Mouse (Mus musculus): ENCODE measurements around the gene Gm20388.
"Not testable (repeated sequence)": the region's sequence is repeated elsewhere in the genome, so short reads cannot be mapped to it uniquely, and the experiment has no call there.

Gene Gm20388

DNA sequence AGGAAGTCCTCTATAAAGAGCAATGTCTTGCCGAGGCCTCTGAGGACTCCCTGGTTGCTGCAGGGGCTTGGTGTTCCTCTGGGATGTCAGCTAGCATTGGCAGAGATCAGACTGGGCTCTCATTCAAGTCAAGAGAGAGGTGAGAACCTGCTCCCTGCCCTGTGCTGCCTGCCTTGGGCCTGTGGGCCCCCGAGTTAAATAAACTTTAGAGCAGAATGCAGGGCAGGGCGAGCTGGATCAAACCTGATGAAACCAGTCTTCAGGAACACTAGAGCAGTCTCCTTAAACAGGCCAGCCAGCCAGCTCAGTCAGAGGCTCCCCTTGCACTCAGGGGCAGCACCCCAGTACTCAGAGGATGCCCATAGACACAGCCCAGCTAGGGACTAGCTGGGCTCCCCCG lies 3361.3 kb downstream of the Gm20388 start:
- DNase-seq (ENCODE audit: low spot score in 2 of 2) = no peak

DNA sequence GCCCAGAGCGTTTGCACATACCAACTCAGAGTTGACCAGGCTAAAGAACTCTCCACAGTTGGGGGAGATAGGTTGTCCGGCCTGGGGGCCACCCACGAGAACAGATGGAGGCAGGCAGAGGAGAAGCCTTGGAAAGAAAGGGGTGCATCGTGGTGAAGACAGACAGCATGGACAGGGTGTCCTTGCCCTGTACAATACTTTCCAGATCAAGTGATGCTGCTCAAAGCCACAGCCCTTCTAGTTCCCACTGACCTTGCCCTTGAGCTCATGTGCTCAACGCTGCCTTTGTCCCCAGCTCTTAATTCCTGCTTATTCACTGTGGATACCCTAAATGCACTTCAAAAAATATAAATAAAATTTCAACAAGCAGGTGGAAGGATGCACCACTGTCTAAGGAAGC lies 3363.8 kb downstream of the Gm20388 start:
- DNase-seq (ENCODE audit: low spot score in 2 of 2) = no peak

DNA sequence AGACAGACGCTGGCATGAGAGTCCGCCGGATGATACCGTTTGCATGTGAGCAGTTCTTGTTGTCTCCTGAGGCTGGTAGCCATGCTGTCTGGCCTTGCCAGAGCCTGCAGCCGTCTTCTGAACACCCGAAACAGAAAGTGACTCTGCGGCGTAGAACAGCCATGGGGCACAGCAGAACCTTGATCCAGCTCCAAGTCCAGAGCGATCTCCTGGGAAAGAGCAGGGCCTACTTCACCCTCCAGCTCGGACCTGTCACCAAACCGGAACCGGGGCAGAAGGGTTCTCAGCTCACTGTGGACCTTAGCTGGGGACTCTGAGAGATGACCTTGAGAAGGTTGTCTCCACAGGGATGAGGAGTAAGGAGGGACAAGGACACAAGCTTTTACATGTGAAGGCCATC lies 3364.5 kb downstream of the Gm20388 start:
- no peak for DNase-seq (ENCODE audit: low spot score in 2 of 2)

DNA sequence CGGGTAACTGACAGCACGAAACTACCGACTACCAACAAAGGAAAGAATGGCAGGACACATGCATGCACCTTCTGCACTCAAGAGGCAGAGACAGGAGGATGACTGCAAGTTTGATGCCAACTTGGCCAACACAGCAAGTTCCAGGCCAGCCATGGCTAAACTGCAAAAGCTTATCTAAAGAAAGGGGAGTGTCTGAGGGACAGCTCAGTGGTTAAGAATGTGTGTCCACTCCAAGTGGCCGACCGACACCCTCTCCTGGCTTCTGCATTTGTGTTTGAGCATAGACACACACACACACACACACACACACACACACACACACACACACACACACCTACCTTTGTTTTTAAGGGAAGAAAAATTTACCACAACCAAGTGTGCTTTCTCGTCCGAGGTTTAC lies 3367.8 kb downstream of the Gm20388 start:
- no peak for DNase-seq (ENCODE audit: low spot score in 2 of 2)

- DNase-seq (ENCODE audit: low spot score in 2 of 2) = no peak
These were observed 3369.2 kb downstream of the Gm20388 start for GRCm38 (mm10) chr8:123279828-123280227.

GRCm38 (mm10) chr8:123280302-123281094 lies 3369.9 kb downstream of the Gm20388 start:
- no peak for DNase-seq (ENCODE audit: low spot score in 2 of 2)

- not testable (repeated sequence) for DNase-seq (ENCODE audit: low spot score in 2 of 2)
These were observed 3372.4 kb downstream of the Gm20388 start for GRCm38 (mm10) chr8:123282994-123283393.

GRCm38 (mm10) chr8:123283991-123284390 lies 3373.3 kb downstream of the Gm20388 start:
- DNase-seq (ENCODE audit: low spot score in 2 of 2) = no peak

- no peak for DNase-seq (ENCODE audit: low spot score in 2 of 2)
These were observed 3373.9 kb downstream of the Gm20388 start for GRCm38 (mm10) chr8:123284493-123284892.

GRCm38 (mm10) chr8:123287362-123287761 lies 3376.7 kb downstream of the Gm20388 start:
- DNase-seq (ENCODE audit: low spot score in 2 of 2) = no peak

DNA sequence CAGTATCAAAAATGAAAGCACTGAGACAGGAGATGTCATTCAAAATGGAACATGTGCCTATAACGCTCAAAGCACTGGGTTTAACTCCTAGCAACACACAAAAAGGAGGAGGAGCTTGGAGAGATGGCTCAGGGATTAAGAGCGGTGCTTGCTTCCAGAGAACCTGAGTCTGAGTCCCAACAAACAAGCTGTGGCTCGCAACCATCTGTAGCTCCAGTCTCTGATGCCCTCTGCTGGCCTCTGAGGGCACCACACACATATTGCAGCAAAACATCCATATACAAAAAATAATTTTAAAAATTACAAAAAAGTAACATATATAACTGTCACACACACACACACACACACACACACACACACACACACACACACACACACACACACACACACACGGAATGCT lies 3379.5 kb downstream of the Gm20388 start:
- no peak for DNase-seq (ENCODE audit: low spot score in 2 of 2)

GRCm38 (mm10) chr8:123290679-123291078 lies 3380.0 kb downstream of the Gm20388 start:
- no peak for DNase-seq (ENCODE audit: low spot score in 2 of 2)

DNA sequence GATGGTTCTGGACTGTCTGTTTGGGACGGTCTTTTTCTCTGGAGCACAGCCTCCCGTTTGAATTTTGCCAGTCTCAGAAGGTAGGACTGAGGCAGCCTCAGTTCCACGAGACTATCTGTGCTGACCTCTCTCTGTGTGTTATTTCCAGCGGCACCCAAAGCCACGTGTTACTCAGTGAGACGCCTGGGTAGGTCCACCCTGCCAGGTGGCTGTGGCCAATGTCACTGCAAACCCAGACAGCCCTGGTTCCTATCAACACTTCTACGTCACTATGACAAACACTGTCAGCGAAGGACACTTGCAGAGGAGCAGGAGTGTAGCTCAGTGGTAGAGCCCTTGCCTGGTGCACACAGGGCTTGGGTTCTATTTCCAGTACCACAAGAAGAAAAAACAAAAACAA lies 3381.1 kb downstream of the Gm20388 start:
- no peak for DNase-seq (ENCODE audit: low spot score in 2 of 2)

GRCm38 (mm10) chr8:123292281-123292680 lies 3381.6 kb downstream of the Gm20388 start:
- DNase-seq (ENCODE audit: low spot score in 2 of 2) = no peak

DNA sequence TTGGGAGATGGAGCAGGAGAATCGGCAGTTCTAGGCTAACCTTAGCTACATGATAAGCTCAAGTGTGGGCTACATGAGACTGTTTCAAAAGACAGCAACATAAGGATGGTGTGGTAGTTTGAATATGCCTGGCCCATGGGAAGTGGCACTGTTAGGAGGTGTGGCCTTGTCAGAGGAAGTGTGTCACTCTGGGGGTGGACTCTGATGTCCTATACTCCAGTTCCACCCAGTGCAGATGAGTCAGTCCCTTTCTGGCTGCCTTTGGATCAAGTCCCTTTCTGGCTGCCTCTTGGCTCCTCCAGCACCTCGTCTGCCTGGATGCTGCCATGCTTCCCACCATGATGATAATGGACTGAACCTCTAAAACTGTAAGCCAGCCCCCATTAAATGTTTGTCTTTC lies 3382.1 kb downstream of the Gm20388 start:
- DNase-seq (ENCODE audit: low spot score in 2 of 2) = no peak

DNA sequence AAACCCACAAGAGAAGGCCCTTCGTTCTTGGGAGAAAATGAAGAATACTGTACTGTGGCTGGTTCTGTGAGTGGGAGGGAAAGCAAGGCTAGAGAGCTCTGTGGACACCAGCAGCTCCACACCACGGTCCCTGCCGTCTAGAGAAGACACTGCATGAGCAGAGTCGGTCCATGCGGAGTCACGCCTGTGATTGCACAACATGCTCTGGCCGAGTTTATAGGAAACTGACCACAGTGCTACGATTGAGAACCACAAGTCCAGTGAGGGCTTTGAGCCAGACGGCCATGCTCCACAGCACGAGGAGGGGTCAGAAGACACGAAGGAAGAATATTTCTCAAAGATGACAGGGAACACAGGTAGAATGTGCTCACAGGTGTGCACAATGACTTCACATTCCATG lies 3387.7 kb downstream of the Gm20388 start:
- DNase-seq (ENCODE audit: low spot score in 2 of 2) = no peak

GRCm38 (mm10) chr8:123308738-123309137 lies 3398.1 kb downstream of the Gm20388 start:
- no peak for DNase-seq (ENCODE audit: low spot score in 2 of 2)

- DNase-seq (ENCODE audit: low spot score in 2 of 2) = no peak
These were observed 3407.3 kb downstream of the Gm20388 start for GRCm38 (mm10) chr8:123317781-123318466.

DNA sequence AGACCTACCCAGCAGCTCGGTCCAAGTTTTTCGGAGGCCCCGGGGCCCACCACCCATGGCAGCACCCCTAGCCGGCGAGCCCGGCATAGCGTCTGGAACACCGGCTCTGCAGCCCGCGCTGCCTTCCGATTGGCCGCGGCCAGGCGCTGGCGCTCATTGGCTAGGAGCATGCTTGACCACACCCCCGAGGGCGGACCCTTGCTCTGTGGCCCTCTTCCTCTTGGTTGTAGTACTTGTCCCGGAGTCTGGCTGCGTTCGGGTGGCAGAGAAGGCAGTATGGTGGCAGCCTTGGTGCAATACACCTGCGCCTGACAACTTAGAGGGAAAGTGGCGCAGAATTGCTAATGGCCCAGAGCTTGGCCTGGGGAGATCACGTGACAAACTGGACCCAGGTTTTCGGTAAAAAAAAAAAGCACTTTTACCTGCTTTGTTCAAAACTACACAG lies 3407.8 kb downstream of the Gm20388 start, which contains the start of gene Fanca:
Gene Fanca, minus strand, starts transcription at position 110 of the 445 bp plus-strand sequence.
- peak; percentile 84 to 88 for DNase-seq (ENCODE audit: low spot score in 2 of 2)

DNA sequence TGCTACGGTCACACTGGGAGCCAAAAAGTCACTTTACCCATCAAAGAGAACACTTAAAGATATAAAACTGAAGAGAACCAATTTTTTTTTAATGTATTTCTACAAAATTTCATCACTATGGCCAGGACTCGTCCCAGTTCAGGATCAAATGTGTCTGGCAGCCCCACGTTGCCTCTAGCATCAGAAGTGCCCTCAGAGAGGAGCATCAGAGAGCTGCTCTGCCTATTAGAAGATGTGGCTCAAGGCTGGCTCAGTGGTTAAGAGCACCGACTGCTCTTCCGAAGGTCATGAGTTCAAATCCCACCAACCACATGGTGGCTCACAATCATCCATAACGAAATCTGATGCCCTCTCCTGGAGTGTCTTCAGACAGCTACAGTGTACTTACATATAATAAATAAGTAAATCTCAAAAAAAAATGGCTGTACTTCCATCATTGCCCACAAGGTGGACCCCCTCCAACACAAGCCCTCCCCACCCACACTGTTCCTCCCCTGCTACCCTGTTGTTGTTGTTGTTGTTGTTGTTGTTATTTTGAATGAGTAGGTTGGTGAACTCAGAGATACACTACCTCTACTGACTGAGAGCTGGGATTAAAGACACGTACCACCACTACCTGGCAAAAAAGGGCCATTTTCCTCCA lies 3409.0 kb downstream of the Gm20388 start:
- DNase-seq (ENCODE audit: low spot score in 2 of 2) = no peak

- no peak for DNase-seq (ENCODE audit: low spot score in 2 of 2)
These were observed 3417.9 kb downstream of the Gm20388 start for GRCm38 (mm10) chr8:123328552-123328951.

GRCm38 (mm10) chr8:123329350-123329749 lies 3418.7 kb downstream of the Gm20388 start:
- DNase-seq (ENCODE audit: low spot score in 2 of 2) = no peak

- no peak for DNase-seq (ENCODE audit: low spot score in 2 of 2)
These were observed 3419.3 kb downstream of the Gm20388 start for GRCm38 (mm10) chr8:123329961-123330360.

Measured in urinary bladder, adult 18-20 months (tissue).